Mouse (Mus musculus): Measurements from ENCODE around the gene Dnajc16. TPM values are rescaled to one million over a fixed set of nuclear protein-coding genes. Genes with fewer than 3 reads are reported as not detected.

Dnajc16 gene
- polyA plus RNA-seq, 1 experiment, result 12.0 TPM

GRCm38 (mm10) chr4:141821178-141821577 lies 30.4 kb upstream of the Dnajc16 start:
- 55% methylated on average over 3 of the region's 3 CpGs for WGBS
- Histone ChIP-seq H3K4me3 (replicated peaks; ENCODE audit: extremely low read depth, low read depth, low read length) (no peak overlapping the region), H3K4me1 (ENCODE audit: control insufficient read depth, insufficient read depth, low read length) (no peaks in the 10 kb centered on the region)
- no peak for DNase-seq
- TF ChIP-seq POLR2A (IDR thresholded peaks at IDR 0.05; ENCODE audit: borderline replicate concordance, extremely low read depth, low read depth, low read length) (no peak), CTCF (IDR thresholded peaks at IDR 0.05; ENCODE audit: insufficient read depth, low read length) (no peak)

- Histone ChIP-seq H3K4me3 (replicated peaks; ENCODE audit: extremely low read depth, low read depth, low read length) (no peak overlapping the region), H3K4me1 (ENCODE audit: control insufficient read depth, insufficient read depth, low read length) (no peaks in the 10 kb centered on the region)
- no peak for DNase-seq
- TF ChIP-seq CTCF (IDR thresholded peaks at IDR 0.05; ENCODE audit: insufficient read depth, low read length) (no peak), POLR2A (IDR thresholded peaks at IDR 0.05; ENCODE audit: borderline replicate concordance, extremely low read depth, low read depth, low read length) (no peak)
- 92% methylated on average over 7 of the region's 7 CpGs for WGBS
These were observed 28.6 kb upstream of the Dnajc16 start for GRCm38 (mm10) chr4:141819316-141819715.

GRCm38 (mm10) chr4:141818861-141819260 lies 28.1 kb upstream of the Dnajc16 start:
- 83% methylated on average over 13 of the region's 13 CpGs for WGBS
- no peaks in the 10 kb centered on the region for H3K4me1 ChIP-seq (ENCODE audit: control insufficient read depth, insufficient read depth, low read length)
- no peak for TF ChIP-seq POLR2A (IDR thresholded peaks at IDR 0.05; ENCODE audit: borderline replicate concordance, extremely low read depth, low read depth, low read length)
- no peak for TF ChIP-seq CTCF (IDR thresholded peaks at IDR 0.05; ENCODE audit: insufficient read depth, low read length)
- no peak for DNase-seq
- no peak overlapping the region for H3K4me3 ChIP-seq (replicated peaks; ENCODE audit: extremely low read depth, low read depth, low read length)

- Histone ChIP-seq H3K4me3 (replicated peaks; ENCODE audit: extremely low read depth, low read depth, low read length) (no peak overlapping the region), H3K4me1 (ENCODE audit: control insufficient read depth, insufficient read depth, low read length) (no peaks in the 10 kb centered on the region)
- no peak for DNase-seq
- no peak for TF ChIP-seq POLR2A (IDR thresholded peaks at IDR 0.05; ENCODE audit: borderline replicate concordance, extremely low read depth, low read depth, low read length)
- TF ChIP-seq CTCF (IDR thresholded peaks at IDR 0.05; ENCODE audit: insufficient read depth, low read length), result no peak
- WGBS, result 84% methylated on average over 10 of the region's 10 CpGs
These were observed 27.0 kb upstream of the Dnajc16 start for GRCm38 (mm10) chr4:141817706-141818105.

GRCm38 (mm10) chr4:141816776-141817655 lies 26.3 kb upstream of the Dnajc16 start:
- no peak for DNase-seq
- 64% methylated on average over 14 of the region's 14 CpGs for WGBS
- TF ChIP-seq CTCF (IDR thresholded peaks at IDR 0.05; ENCODE audit: insufficient read depth, low read length), result no peak
- no peak for TF ChIP-seq POLR2A (IDR thresholded peaks at IDR 0.05; ENCODE audit: borderline replicate concordance, extremely low read depth, low read depth, low read length)
- Histone ChIP-seq H3K4me3 (replicated peaks; ENCODE audit: extremely low read depth, low read depth, low read length) (no peak overlapping the region), H3K4me1 (ENCODE audit: control insufficient read depth, insufficient read depth, low read length) (no peaks in the 10 kb centered on the region)

- Histone ChIP-seq H3K4me1 (ENCODE audit: control insufficient read depth, insufficient read depth, low read length) (no peaks in the 10 kb centered on the region), H3K4me3 (replicated peaks; ENCODE audit: extremely low read depth, low read depth, low read length) (no peak overlapping the region)
- 91% methylated on average over 7 of the region's 7 CpGs for WGBS
- DNase-seq, result no peak
- TF ChIP-seq CTCF (IDR thresholded peaks at IDR 0.05; ENCODE audit: insufficient read depth, low read length) (no peak), POLR2A (IDR thresholded peaks at IDR 0.05; ENCODE audit: borderline replicate concordance, extremely low read depth, low read depth, low read length) (no peak)
These were observed 25.5 kb upstream of the Dnajc16 start for GRCm38 (mm10) chr4:141816267-141816666.

- H3K4me1 ChIP-seq (ENCODE audit: control insufficient read depth, insufficient read depth, low read length), result no peaks in the 10 kb centered on the region
- TF ChIP-seq POLR2A (IDR thresholded peaks at IDR 0.05; ENCODE audit: borderline replicate concordance, extremely low read depth, low read depth, low read length), result no peak
- TF ChIP-seq CTCF (IDR thresholded peaks at IDR 0.05; ENCODE audit: insufficient read depth, low read length), result no peak
- H3K4me3 ChIP-seq (replicated peaks; ENCODE audit: extremely low read depth, low read depth, low read length), result no peak overlapping the region
- no peak for DNase-seq
- WGBS, result 95% methylated on average over 7 of the region's 7 CpGs
These were observed 20.6 kb upstream of the Dnajc16 start for GRCm38 (mm10) chr4:141811375-141811774.

- Histone ChIP-seq H3K4me1 (ENCODE audit: control insufficient read depth, insufficient read depth, low read length) (no peaks in the 10 kb centered on the region), H3K4me3 (replicated peaks; ENCODE audit: extremely low read depth, low read depth, low read length) (no peak overlapping the region)
- DNase-seq, result no peak
- 96% methylated on average over 2 of the region's 2 CpGs for WGBS
- TF ChIP-seq CTCF (IDR thresholded peaks at IDR 0.05; ENCODE audit: insufficient read depth, low read length) (no peak), POLR2A (IDR thresholded peaks at IDR 0.05; ENCODE audit: borderline replicate concordance, extremely low read depth, low read depth, low read length) (no peak)
These were observed 20.2 kb upstream of the Dnajc16 start for GRCm38 (mm10) chr4:141810975-141811374.

GRCm38 (mm10) chr4:141809850-141810464 lies 19.2 kb upstream of the Dnajc16 start:
- H3K4me1 ChIP-seq (ENCODE audit: control insufficient read depth, insufficient read depth, low read length), result no peaks in the 10 kb centered on the region
- DNase-seq, result no peak
- TF ChIP-seq CTCF (IDR thresholded peaks at IDR 0.05; ENCODE audit: insufficient read depth, low read length) (peak; percentile 77), POLR2A (IDR thresholded peaks at IDR 0.05; ENCODE audit: borderline replicate concordance, extremely low read depth, low read depth, low read length) (no peak)
- H3K4me3 ChIP-seq (replicated peaks; ENCODE audit: extremely low read depth, low read depth, low read length), result no peak overlapping the region
- 77% methylated on average over 8 of the region's 8 CpGs for WGBS

Data from lung, adult 2 months (tissue).